Mouse (Mus musculus): ENCODE measurements around the gene Tmem179. TPM values are rescaled to one million over a fixed set of nuclear protein-coding genes. Genes with fewer than 3 reads are reported as not detected.

Tmem179 gene
- polyA plus RNA-seq, 1 experiment from 2014 or later, result 17.9 TPM

DNA sequence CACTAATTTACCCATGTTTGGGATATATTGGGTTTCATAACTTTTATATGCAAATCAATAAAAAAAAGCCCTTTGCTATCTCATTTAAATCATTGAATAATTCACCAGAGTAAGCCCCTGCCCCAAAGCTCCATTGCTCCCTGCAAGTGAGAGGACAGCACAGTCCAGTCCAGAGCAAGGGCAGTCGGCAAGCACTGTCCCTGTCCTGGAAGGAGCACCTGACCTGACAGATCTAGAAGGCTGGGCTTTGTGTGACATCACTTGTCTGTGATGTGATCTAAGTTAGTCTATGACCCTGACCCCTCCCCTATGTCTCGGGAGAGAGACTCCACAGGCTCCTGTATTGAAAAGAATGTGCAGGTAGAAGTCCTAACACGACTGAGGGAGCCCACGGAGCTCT lies 17.2 kb upstream of the Tmem179 start:
- no peak overlapping the region for H3K4me2 ChIP-seq (replicated peaks)
- H3K9me3 ChIP-seq, result no peaks in the 10 kb centered on the region
- WGBS, result 74% methylated on average over 4 of the region's 4 CpGs
- no peaks in the 10 kb centered on the region for H3K27me3 ChIP-seq (replicated peaks)
- no peak overlapping the region for H3K9ac ChIP-seq
- H3K36me3 ChIP-seq, result no peaks in the 10 kb centered on the region
- no peak for ATAC-seq (ENCODE audit: low FRiP score, low read depth)
- no peak overlapping the region for H3K27ac ChIP-seq
- no peak overlapping the region for H3K4me3 ChIP-seq
- peaks cover 4% of the 10 kb centered on the region; the same call in 1 of the 2 replicates for H3K4me1 ChIP-seq

DNA sequence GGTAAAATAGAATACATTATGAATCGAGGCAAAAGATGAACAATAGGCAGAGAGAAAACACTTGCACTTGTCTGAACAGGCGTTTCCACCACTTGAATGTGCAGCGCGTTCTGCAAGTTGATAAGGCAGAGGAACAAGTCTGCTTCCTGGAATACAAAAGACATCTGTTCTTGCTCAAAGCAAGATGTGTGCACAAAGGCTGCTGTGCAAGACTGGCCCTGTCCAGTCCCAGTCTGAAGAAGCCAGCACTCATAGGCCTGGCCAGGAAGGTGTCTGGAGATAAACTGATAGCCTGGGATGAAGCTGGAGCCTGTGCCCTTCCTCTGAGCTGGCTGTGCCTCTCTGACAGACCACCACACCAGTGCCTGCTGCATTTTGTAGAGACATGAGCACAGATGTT lies 1.6 kb upstream of the Tmem179 start:
- H3K9ac ChIP-seq, result no peak overlapping the region
- H3K36me3 ChIP-seq, result no peaks in the 10 kb centered on the region
- no peak overlapping the region for H3K4me2 ChIP-seq (replicated peaks)
- no peak overlapping the region for H3K27ac ChIP-seq
- ATAC-seq (ENCODE audit: low FRiP score, low read depth), result no peak
- 0 out of 2 replicates have a peak, but pooled peaks cover 3% of the 10 kb centered on the region for H3K27me3 ChIP-seq (replicated peaks)
- no peaks in the 10 kb centered on the region for H3K9me3 ChIP-seq
- peaks cover 16% of the 10 kb centered on the region for H3K4me1 ChIP-seq
- no peak overlapping the region for H3K4me3 ChIP-seq
- WGBS, result 53% methylated on average over 4 of the region's 4 CpGs

DNA sequence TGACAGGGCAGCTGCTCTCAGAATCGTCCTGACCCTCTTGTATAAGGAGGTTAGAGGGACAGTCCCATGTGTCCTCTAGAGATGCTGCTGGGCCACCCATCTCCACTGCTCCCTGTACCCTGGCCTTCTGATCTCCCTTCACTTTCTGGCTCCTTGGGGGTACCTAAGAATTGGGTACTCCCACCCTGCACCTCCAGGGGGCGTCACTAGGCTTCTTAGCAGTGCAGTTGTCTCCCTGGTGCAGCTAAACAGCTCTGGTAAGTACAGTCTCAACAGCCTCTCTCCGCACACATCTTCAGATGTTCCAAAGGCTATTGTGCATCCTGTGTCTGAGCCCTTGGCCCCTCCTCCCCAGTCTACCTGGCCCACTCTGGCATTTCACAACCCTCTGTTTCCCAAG lies 1.6 kb downstream of the Tmem179 start:
- 64% methylated on average over 3 of the region's 3 CpGs for WGBS
- no peak for ATAC-seq (ENCODE audit: low FRiP score, low read depth)
- Histone ChIP-seq H3K9ac (no peak overlapping the region), H3K4me2 (replicated peaks) (no peak overlapping the region), H3K4me3 (no peak overlapping the region), H3K27me3 (replicated peaks) (peaks cover 22% of the 10 kb centered on the region), H3K9me3 (no peaks in the 10 kb centered on the region), H3K36me3 (no peaks in the 10 kb centered on the region), H3K4me1 (peaks cover 30% of the 10 kb centered on the region), H3K27ac (no peak overlapping the region)

DNA sequence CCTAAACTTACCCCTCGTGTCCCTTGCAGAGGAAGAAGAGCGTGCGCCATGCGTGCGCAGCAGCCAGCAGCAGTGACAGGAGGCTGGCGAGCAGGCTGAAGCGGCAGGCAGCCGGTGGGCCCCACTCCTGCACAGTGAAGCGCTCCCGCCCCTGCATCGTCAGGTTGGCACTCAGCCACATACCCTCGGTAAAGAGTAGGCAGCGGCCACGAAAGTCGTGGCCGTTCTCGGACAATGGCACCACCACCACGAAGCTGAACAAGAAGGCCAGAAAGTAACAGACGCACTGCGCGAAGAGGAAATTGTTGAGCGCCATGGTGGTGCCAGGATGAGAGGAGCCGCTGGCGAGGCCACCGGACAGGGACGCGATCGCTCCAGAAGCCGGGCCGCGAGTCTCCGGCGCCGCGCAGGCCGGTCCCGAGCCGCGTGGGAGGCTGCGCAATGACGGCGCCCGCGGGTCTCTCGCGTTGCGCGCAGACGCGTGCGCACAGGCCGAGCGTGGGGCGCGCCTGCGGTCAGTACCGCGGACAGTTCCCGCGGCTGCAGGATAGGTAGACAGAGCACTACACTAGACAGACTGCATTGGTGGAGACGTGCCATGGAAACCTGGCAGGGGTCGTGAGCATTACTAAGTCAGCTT lies 5.7 kb downstream of the Tmem179 start:
- whole genome bisulfite sequencing, result 2% methylated on average over 62 of the region's 62 CpGs
- Histone ChIP-seq H3K27ac (0 out of 2 replicates have a peak overlapping the region, but pooled peaks have one; percentile 15), H3K4me3 (peak overlapping the region; percentile 31), H3K4me2 (replicated peaks) (peak overlapping the region; percentile 69), H3K36me3 (no peaks in the 10 kb centered on the region), H3K9ac (peak overlapping the region; percentile 51; the same call in 1 of the 2 replicates), H3K27me3 (replicated peaks) (peaks cover 33% of the 10 kb centered on the region), H3K4me1 (peaks cover 34% of the 10 kb centered on the region), H3K9me3 (no peaks in the 10 kb centered on the region)
- peak; percentile 45; the same call in 1 of the 2 replicates for ATAC-seq (ENCODE audit: low FRiP score, low read depth)

DNA sequence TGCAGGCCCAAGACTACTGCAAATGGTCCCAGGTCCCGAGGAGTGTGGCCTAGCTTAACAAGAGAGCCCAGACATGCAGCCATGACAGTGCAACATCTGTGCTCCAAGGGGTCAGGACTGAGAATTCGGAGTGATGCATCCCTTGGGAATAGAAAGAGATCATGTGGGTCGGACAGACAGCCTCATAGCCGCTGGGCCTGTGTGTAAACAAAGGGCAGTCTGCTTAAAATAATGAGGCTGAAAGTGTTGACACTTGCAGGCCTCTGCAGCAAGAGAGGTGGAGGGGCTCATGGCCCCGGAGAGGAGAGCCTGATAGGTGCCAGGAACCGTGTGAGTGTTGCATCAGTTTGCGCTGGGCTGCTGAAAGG lies 6.2 kb downstream of the Tmem179 start:
- Histone ChIP-seq H3K4me1 (peaks cover 39% of the 10 kb centered on the region), H3K4me2 (replicated peaks) (peak overlapping the region; percentile 69), H3K9me3 (no peaks in the 10 kb centered on the region), H3K9ac (peak overlapping the region; percentile 51; the same call in 1 of the 2 replicates), H3K27ac (0 out of 2 replicates have a peak overlapping the region, but pooled peaks have one; percentile 15), H3K27me3 (replicated peaks) (peaks cover 35% of the 10 kb centered on the region), H3K4me3 (peak overlapping the region; percentile 31), H3K36me3 (no peaks in the 10 kb centered on the region)
- 26% methylated on average over 7 of the region's 7 CpGs for WGBS
- no peak for ATAC-seq (ENCODE audit: low FRiP score, low read depth)

DNA sequence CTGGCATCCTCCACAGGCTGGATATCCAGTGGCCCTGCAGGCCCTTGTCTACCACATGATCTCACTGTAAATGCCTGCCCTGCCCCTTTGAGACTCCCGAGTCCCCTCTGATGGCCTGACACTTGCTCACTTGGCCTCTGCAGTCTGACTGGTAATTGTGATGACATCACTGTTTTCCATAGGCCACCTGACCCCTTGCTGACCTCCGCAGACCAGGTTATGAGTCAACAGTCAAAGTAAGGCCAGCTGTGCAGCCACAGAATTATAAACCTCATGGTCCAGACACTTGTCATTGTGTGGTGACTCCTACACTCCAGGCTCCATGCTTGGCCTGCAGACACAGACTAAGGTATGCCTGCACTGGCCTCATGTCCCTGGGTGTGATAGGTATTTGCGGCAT lies 8.6 kb downstream of the Tmem179 start:
- no peak for ATAC-seq (ENCODE audit: low FRiP score, low read depth)
- H3K4me1 ChIP-seq, result peaks cover 39% of the 10 kb centered on the region
- H3K27me3 ChIP-seq (replicated peaks), result peaks cover 42% of the 10 kb centered on the region
- WGBS, result 84% methylated on average over 3 of the region's 3 CpGs
- H3K9ac ChIP-seq, result no peak overlapping the region
- no peak overlapping the region for H3K27ac ChIP-seq
- H3K4me2 ChIP-seq (replicated peaks), result no peak overlapping the region
- no peaks in the 10 kb centered on the region for H3K36me3 ChIP-seq
- H3K4me3 ChIP-seq, result no peak overlapping the region
- no peaks in the 10 kb centered on the region for H3K9me3 ChIP-seq

DNA sequence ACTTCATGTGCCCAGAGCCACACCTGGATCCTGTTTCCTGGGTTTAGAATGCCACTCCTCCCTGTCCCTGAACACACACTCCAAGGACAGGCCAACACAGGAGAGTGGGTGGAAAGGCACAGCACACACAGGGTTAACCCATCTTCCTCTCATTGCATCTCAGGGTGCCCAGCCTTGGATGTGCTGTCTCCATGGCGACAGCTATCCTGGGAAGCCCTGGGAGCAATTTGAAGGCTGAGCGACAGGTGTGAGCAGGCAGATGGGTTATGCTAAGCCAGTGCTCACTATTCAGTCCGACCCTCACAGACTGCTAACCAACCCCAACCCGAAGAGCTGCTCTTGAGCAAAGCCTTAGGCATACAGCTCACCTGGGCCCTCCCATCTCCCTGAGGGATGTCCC lies 9.3 kb downstream of the Tmem179 start:
- no peak overlapping the region for H3K27ac ChIP-seq
- ATAC-seq (ENCODE audit: low FRiP score, low read depth), result peak; percentile 55
- peak overlapping the region; percentile 27; the same call in 1 of the 2 replicates for H3K4me2 ChIP-seq (replicated peaks)
- H3K9ac ChIP-seq, result no peak overlapping the region
- H3K27me3 ChIP-seq (replicated peaks), result peaks cover 42% of the 10 kb centered on the region
- H3K36me3 ChIP-seq, result no peaks in the 10 kb centered on the region
- no peak overlapping the region for H3K4me3 ChIP-seq
- no peaks in the 10 kb centered on the region for H3K9me3 ChIP-seq
- 26% methylated on average over 4 of the region's 4 CpGs for WGBS
- H3K4me1 ChIP-seq, result peaks cover 42% of the 10 kb centered on the region

DNA sequence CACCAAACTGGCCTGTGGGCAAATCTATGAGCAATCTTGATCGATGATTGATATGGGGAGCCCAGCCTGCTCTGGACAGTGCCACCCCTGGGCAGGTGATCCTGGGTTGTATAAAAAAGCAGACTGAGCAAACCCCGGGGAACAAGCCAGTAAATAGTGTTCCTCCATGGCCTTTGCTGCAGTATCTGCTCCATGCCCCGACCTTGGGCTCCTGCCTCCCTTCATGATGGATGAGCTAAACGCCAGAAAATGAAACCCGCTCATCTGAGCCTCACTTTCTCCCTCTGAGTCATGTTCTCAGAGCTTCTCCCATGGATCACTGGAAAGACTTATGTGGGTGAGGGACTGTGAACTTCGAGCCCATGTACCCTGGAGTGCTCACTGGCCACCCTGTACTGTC lies 10.3 kb downstream of the Tmem179 start:
- Histone ChIP-seq H3K4me1 (peaks cover 40% of the 10 kb centered on the region), H3K27me3 (replicated peaks) (peaks cover 35% of the 10 kb centered on the region), H3K36me3 (no peaks in the 10 kb centered on the region), H3K4me3 (no peak overlapping the region), H3K4me2 (replicated peaks) (no peak overlapping the region), H3K9me3 (no peaks in the 10 kb centered on the region), H3K27ac (no peak overlapping the region), H3K9ac (no peak overlapping the region)
- 72% methylated on average over 6 of the region's 6 CpGs for WGBS
- no peak for ATAC-seq (ENCODE audit: low FRiP score, low read depth)

DNA sequence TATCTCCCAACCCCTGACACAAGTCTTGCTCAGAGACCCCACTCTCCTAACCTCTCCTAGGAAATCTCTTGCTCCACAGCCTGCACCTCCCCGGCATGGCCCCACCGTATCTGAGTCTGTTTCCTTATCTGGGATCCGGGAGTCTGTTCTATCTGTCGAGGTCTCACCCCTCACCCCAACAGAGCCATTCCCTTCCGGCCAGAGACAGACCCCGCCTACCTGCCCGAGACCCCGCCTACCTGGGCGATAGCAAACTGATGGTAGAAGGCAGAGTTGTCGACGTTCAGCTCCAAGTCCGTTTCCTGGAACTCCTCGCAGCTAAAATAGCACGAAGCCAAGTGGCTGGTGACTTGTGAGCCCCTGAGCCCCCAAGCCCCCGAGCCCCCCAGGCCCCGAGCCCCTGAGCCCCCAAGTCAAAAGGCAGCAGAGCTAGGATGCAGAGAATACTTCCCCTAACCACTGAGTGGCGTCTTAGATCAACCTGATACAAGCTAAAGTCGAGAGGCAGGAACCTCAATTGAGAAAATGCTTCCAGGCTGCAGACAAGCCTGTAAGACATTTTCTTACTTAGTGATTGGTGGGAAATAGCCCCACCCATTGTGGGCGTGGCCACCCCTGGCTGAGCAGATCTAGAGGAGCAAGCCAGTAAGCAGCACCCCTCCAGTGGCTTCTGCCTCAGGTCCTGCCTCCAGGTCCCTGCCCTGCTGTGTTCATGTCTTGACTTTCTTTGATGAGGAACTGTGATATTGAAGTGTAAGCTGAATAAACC lies 13.4 kb downstream of the Tmem179 start:
- H3K27ac ChIP-seq, result no peak overlapping the region
- peaks cover 26% of the 10 kb centered on the region for H3K4me1 ChIP-seq
- 40% methylated on average over 19 of the region's 19 CpGs for WGBS
- H3K4me2 ChIP-seq (replicated peaks), result no peak overlapping the region
- H3K27me3 ChIP-seq (replicated peaks), result peaks cover 12% of the 10 kb centered on the region; the same call in 1 of the 2 replicates
- H3K9me3 ChIP-seq, result no peaks in the 10 kb centered on the region
- no peak for ATAC-seq (ENCODE audit: low FRiP score, low read depth)
- H3K4me3 ChIP-seq, result no peak overlapping the region
- no peak overlapping the region for H3K9ac ChIP-seq
- no peaks in the 10 kb centered on the region for H3K36me3 ChIP-seq

DNA sequence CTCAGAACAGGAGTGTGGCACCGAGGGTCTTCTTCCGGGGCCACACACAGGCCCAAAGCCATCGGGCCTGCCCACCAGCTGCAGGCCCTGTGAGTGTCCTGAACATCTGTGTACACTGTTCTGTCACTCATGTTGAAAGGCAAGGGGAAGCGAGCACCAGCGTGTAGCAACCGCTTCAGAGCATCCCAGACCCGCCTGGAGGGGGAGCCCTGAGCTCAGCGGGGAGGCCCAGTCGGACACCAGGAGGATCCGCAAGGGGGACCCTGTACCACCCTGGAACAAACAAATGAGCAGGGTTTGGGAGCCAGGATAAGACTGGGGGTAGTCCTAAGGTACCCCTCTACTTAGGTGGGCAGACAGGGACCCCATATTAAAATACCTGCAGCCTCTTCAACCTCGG lies 17.9 kb downstream of the Tmem179 start:
- H3K27me3 ChIP-seq (replicated peaks), result no peaks in the 10 kb centered on the region
- no peak for ATAC-seq (ENCODE audit: low FRiP score, low read depth)

DNA sequence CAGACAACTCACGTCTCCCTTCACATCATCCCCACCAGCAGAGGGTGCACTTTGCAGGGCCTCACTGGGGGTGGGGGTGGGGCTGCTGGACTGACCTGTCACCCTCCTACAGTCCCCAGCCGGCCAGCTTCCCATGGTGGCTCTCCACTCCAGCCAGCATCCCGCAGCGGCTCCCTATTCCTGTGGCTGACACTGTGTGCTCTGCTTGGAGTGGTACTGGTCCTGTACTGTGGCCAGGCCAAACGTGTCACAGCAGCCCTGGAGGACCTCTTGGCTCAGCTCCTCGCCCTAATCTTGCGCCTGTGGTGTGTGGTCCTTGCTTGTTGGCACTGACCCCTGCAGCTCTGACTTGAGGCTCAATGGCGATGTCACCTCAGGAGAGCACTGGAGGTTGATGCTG lies 18.8 kb downstream of the Tmem179 start:
- 82% methylated on average over 8 of the region's 8 CpGs for WGBS
- no peak for ATAC-seq (ENCODE audit: low FRiP score, low read depth)
- Histone ChIP-seq H3K4me1 (0 out of 2 replicates have a peak, but pooled peaks cover 3% of the 10 kb centered on the region), H3K36me3 (no peaks in the 10 kb centered on the region), H3K4me3 (no peak overlapping the region), H3K27ac (no peak overlapping the region), H3K4me2 (replicated peaks) (no peak overlapping the region), H3K27me3 (replicated peaks) (no peaks in the 10 kb centered on the region), H3K9me3 (no peaks in the 10 kb centered on the region), H3K9ac (no peak overlapping the region)

More for the DNA sequence above, 17.9 kb downstream of the Tmem179 start:
- no peak overlapping the region for H3K27ac ChIP-seq
- WGBS, result 43% methylated on average over 11 of the region's 11 CpGs
- no peak overlapping the region for H3K4me3 ChIP-seq
- H3K4me1 ChIP-seq, result 0 out of 2 replicates have a peak, but pooled peaks cover 3% of the 10 kb centered on the region
- no peaks in the 10 kb centered on the region for H3K9me3 ChIP-seq
- H3K36me3 ChIP-seq, result no peaks in the 10 kb centered on the region
- H3K9ac ChIP-seq, result no peak overlapping the region
- no peak overlapping the region for H3K4me2 ChIP-seq (replicated peaks)

DNA sequence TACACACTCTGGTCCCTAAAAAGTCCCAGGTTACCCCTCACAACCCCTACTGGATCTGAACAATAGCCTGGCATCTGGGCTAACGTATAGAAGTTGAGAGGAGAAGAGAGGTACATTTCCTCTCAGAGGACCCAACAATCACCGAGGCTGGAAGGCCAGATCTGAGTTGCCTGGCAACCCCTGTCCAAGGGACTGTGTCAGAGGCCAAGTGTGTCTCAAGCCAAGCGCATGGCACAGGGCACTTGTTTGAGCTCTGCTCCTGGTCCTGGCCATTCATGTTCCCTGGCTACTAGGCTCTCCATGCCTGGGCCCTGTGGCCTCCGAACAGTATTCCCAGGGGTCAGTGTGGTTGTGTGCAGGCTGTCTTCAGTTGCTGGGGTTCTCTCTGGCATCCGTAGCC lies 20.4 kb downstream of the Tmem179 start:
- 71% methylated on average over 5 of the region's 5 CpGs for WGBS
- no peak overlapping the region for H3K4me2 ChIP-seq (replicated peaks)
- no peak overlapping the region for H3K27ac ChIP-seq

More for the DNA sequence above, 20.4 kb downstream of the Tmem179 start:
- H3K9ac ChIP-seq, result no peak overlapping the region
- H3K9me3 ChIP-seq, result no peaks in the 10 kb centered on the region
- H3K27me3 ChIP-seq (replicated peaks), result no peaks in the 10 kb centered on the region
- H3K4me3 ChIP-seq, result no peak overlapping the region
- no peak for ATAC-seq (ENCODE audit: low FRiP score, low read depth)
- peaks cover 3% of the 10 kb centered on the region; the same call in 1 of the 2 replicates for H3K4me1 ChIP-seq
- H3K36me3 ChIP-seq, result no peaks in the 10 kb centered on the region

Measured in neural tube, embryonic 12.5 days (tissue).